ENCODE assay signal across 22 mouse cellular contexts in the genomic region with DNA sequence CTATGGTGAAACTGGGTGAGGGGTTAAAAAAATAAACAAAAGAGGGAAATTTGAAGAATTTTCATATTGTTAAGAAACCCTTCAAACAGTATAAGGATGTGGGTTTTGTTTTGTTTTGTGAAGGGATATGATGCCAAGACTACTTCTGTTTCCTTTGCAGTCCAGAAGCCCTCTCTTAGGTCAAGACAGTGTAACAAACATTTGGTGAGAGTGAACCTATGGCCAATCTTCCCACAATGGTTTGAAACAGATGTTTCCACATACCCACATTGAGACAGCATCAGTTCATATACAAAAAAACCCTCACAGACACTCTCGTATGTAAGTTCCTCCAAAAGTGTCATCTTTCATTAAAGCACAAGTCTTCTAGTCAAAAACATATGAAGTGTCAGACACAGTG.
"Had no signal": no experiment of that assay in that cellular context is flagged by ENCODE, and none has a peak within 500 bp of the region (broad histone marks: within the 10 kb centered on the region; RNA-seq: fewer than 3 reads in every experiment).

No protein-coding gene starts in this region.

- H3K27me3 ChIP-seq: intestine, embryonic 15.5 days had no signal

- H3K9me3 ChIP-seq: intestine, embryonic 15.5 days; limb, embryonic 12.5 days; limb, embryonic 15.5 days; midbrain, embryonic 12.5 days; midbrain, embryonic 15.5 days had no signal

- H3K4me3 ChIP-seq: intestine, embryonic 15.5 days; layer of hippocampus, adult 2 months; limb, embryonic 12.5 days; limb, embryonic 15.5 days; midbrain, embryonic 12.5 days; midbrain, embryonic 15.5 days; myocyte had no signal

- H3K27ac ChIP-seq: intestine, embryonic 15.5 days; kidney, postnatal 0 days; layer of hippocampus, adult 2 months; limb, embryonic 12.5 days; limb, embryonic 15.5 days; liver, embryonic 14.5 days; midbrain, embryonic 12.5 days; midbrain, embryonic 15.5 days; stomach, postnatal 0 days had no signal

- H3K36me3 ChIP-seq: intestine, embryonic 15.5 days; limb, embryonic 12.5 days; limb, embryonic 15.5 days; midbrain, embryonic 12.5 days; midbrain, embryonic 15.5 days had no signal

- H3K4me1 ChIP-seq: intestine, embryonic 15.5 days; limb, embryonic 12.5 days; limb, embryonic 15.5 days; midbrain, embryonic 12.5 days; midbrain, embryonic 15.5 days had no signal

- ATAC-seq: intestine, embryonic 15.5 days; liver, postnatal 0 days; midbrain, embryonic 15.5 days had no signal

- DNase-seq: kidney, adult 2 months; kidney, postnatal 25 days; layer of hippocampus, postnatal 36 days; left cerebral cortex, postnatal 4 days; liver, postnatal 0 days; lung, embryonic 14.5 days; lung, postnatal 14 days; right cerebral cortex, adult 18-20 months; right cerebral cortex, postnatal 14 days; right cerebral cortex, postnatal 4 days; thymus, adult 2 months; thymus, postnatal 25 days had no signal
